Mouse (Mus musculus): Measurements from ENCODE around the gene Kcnc1. TPM values are rescaled to one million over a fixed set of nuclear protein-coding genes. Genes with fewer than 3 reads are reported as not detected.

Kcnc1 gene
- total RNA-seq, 2 experiments from 2014 or later, result 120 TPM

DNA sequence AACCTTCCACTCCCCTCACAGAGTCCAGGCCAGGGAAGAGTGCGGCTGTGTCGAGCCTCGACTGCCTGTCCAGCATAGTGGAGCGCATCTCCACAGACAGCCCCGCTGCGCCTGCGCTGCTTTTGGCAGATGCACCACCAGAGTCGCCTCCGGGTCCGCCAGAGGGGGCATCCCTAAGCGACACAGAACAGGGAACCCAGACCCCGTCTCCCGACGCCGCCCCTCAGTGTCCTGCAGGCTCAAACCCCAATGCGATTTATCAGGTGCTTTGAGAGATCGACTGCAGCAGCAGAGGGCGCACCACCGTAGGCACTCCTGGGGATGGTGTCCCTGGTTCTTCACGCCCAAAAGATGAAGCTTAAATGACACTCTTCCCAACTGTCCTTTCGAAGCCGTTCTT, 18.2 kb upstream of the Kcnc1 start:
- H3K27ac ChIP-seq, result no peak overlapping the region
- no peak overlapping the region for H3K4me3 ChIP-seq
- peak; percentile 72 for TF ChIP-seq CTCF (conservative IDR thresholded peaks at IDR 0.05)
- DNase-seq (ENCODE audit: low spot score in 2 of 2), result no peak

DNA sequence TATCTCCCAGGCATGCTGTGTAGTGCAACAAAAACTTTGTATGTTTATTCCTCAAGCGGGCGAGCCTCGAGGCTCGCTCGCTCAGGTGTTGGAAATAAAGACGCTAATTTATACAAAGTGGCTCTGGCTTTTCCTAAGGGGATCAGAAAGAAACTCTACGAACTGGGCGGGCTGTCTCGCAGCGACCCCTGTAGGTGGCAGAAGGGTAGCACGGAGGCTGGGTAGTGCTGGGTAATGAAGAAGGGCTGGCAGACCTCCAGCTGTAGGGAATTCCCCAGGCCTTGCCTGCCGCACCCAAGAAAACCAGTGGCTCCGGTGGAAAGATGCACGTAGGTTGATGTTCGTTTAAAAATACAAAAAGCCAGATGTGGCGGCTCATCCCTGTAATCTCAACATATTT, 17.3 kb upstream of the Kcnc1 start:
- no peak overlapping the region for H3K4me3 ChIP-seq
- H3K27ac ChIP-seq, result no peak overlapping the region
- peak; percentile 39 to 77 for DNase-seq (ENCODE audit: low spot score in 2 of 2)
- peak; percentile 83 for TF ChIP-seq CTCF (conservative IDR thresholded peaks at IDR 0.05)

DNA sequence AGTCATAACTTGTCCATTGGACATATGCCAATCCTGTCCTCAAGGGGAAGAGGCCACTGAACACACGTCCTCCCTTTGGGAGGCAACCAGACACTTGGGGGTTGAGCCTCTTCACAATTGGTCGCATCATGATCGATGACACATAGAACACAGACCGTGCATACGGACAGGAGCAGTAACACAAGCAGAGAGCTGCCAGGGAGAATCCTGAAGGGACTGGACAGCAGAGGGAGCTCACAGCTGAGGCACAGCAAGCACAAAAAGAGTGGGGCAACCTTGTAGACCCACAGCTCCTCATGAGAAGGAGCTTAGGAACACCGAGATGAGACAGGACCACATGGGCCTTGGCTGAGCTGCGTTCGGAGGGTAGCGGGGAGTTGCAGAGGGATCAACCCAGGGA, 15.7 kb upstream of the Kcnc1 start:
- DNase-seq (ENCODE audit: low spot score in 2 of 2), result peak in 1 of 2 experiments; percentile 23
- no peak overlapping the region for H3K27ac ChIP-seq
- H3K4me3 ChIP-seq, result no peak overlapping the region
- peak; percentile 71 for TF ChIP-seq CTCF (conservative IDR thresholded peaks at IDR 0.05)

DNA sequence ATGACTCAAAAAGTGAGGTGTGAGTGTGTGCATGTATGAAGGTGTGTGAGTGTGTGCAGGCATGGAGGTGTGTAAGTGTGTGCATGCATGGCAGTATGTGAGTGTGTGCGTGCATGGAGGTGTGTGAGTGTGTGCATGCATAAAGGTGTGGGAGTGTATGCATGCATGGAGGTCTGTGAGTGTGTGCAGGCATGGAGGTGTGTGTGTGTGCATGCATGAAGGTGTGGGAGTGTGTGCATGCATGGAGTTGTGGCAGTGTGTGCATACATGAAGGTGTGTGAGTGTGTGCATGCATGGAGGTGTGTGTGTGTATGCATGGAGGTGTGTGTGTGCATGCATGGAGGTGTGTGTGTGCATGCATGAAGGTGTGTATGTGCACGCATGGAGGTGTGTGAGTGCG, 8.9 kb upstream of the Kcnc1 start:
- no peak for TF ChIP-seq CTCF (conservative IDR thresholded peaks at IDR 0.05)
- Histone ChIP-seq H3K4me3 (no peak overlapping the region), H3K27ac (no peak overlapping the region)
- no peak for DNase-seq (ENCODE audit: low spot score in 2 of 2)

DNA sequence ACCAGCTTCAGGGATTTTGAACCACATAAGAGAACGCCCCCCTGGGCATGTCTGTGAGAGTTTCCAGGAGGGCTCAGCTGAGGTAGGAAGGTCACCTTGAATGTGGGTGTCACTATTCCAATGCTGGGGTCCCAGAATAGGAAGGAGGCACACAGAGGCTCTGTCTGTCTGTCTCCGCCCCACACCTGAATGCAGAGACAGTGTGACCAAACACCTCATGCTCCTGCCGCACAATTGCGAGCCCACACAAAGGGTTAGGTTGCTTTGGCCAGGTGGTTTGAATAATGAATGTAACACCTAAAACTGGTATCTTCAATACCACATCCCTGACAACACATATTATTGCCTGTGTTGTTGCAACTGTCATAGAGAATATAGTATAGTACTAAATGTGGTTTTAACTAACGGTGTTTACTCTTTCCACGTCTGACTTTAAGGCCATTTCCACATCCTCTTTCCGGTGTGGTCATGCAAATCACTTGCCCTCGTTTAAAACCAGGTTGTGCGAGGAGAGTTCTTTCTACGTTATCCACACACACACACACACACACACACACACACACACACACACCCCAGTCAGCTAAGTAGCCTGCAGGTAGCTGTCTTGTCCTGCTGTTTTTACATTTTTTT, 6.7 kb upstream of the Kcnc1 start:
- no peak for DNase-seq (ENCODE audit: low spot score in 2 of 2)
- no peak overlapping the region for H3K4me3 ChIP-seq
- TF ChIP-seq CTCF (conservative IDR thresholded peaks at IDR 0.05), result no peak
- no peak overlapping the region for H3K27ac ChIP-seq

DNA sequence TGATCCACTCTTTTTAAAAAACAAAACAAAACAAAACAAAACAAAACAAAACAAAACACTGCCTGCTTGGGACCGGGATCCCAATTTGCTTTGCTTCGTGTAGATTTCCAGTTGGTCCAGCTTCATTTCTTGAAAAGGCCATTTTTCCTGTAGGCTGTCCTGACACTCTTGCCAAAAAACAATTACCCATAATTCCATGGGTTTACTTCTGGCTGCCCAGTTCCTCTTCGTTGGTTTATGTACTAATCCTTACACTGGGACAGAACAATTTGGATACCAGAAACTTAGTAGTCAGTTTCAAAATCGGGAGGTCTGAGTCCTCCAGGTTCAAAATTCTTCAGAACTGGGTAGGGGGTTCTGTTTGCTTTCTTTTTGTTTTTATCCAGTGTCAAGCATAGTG, 6.1 kb upstream of the Kcnc1 start:
- Histone ChIP-seq H3K4me3 (no peak overlapping the region), H3K27ac (no peak overlapping the region)
- no peak for DNase-seq (ENCODE audit: low spot score in 2 of 2)
- TF ChIP-seq CTCF (conservative IDR thresholded peaks at IDR 0.05), result no peak

DNA sequence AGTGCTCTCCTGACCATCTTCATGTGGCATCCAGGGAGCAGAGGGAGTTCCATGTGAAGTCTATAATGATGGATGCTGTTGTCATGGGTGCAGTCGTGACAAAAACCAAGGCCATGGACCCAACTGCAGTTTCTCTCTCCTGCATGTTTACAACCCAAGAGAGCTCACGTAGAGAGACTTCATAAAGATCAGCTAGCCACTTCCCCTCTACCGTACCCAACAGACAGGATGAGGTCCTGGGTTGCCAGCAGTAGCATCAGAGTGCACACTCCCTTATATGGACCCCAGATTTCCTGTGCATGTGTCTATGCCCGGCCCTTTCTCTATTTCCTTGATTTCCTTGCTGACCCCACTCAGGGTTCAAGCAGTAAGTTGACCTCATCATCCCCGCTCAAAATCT, 4.6 kb upstream of the Kcnc1 start:
- no peak overlapping the region for H3K27ac ChIP-seq
- DNase-seq (ENCODE audit: low spot score in 2 of 2), result no peak
- H3K4me3 ChIP-seq, result no peak overlapping the region
- no peak for TF ChIP-seq CTCF (conservative IDR thresholded peaks at IDR 0.05)

DNA sequence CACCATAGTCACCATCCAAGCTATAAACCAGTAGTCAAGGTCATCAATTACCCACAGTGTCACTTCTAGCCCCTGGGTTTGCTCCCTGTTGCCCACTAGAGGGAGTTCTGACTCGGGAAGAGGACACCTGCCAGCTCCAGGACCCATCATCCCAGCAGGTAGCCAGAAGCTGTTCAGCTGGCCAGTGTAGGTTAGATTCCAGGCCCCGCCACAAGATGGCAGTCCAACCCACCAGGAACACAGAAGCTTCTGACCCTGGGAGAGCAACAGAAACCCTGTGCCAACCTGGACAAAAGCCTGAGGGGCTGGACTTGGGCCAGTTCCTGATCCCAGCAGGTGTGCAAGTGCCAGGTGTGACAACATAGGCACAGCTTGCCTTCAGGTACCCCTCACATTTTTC, 3.2 kb upstream of the Kcnc1 start:
- peak; percentile 98 for TF ChIP-seq CTCF (conservative IDR thresholded peaks at IDR 0.05)
- Histone ChIP-seq H3K27ac (no peak overlapping the region), H3K4me3 (no peak overlapping the region)
- DNase-seq (ENCODE audit: low spot score in 2 of 2), result peak; percentile 69 to 86

DNA sequence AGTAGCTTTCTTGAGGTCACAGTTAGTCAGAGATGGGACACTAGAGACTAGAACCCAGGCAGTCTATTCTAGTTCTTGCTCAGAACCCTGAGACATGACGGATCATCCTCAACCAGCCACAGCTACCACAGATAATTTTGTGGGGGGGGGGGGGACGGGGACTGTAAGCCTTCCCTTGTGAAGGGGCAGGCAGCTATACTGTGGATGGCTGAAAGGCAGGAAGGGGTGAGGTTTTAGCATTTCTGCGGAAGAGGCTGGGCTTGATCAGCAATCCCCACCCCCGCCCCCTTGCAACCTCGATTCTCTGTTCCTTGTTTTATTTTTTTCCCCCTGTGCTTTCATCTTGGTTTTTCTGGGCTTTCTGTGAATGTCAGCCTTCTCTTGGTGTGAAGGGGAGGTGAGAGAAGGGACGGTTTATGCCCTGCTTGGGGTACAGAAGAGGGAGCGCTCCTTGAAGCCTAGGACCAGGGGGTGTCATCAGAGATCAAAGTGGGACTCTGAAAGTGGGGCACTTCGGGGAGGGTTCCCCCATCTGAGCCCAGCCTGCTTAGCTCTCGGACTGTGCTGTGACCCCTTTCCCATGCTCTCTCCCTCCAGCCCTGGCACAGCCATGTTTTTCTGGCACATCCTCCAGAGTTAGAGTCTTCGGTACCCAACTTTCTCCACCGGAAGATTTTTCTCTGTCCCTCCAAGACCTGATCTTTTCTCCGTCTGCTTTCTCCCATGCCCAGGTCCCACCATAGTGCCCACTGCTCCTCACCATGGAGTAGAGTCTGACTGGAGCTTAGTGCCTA, 2.4 kb upstream of the Kcnc1 start:
- no peak for DNase-seq (ENCODE audit: low spot score in 2 of 2)
- H3K4me3 ChIP-seq, result no peak overlapping the region
- TF ChIP-seq CTCF (conservative IDR thresholded peaks at IDR 0.05), result no peak
- H3K27ac ChIP-seq, result no peak overlapping the region

DNA sequence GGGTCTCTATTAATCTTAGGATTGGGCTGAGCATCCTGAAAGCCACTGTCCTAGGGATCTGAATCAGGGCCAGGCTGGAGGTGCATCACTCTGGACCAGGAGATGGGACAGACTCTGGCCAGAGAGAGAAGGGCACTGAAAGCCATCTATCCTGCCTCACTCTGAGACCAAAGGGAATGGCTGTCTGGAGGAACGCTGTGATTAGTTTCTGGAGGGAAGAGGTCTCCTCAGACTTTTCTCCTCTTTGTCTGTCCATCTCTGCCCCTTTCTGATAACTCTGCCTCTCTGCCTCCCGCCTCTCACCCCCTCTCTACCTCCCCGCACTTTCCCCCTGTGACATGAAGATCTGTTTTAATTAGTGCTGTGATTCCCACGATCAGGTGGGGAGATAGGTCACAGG, 1.4 kb upstream of the Kcnc1 start:
- H3K27ac ChIP-seq, result no peak overlapping the region
- no peak for TF ChIP-seq CTCF (conservative IDR thresholded peaks at IDR 0.05)
- no peak for DNase-seq (ENCODE audit: low spot score in 2 of 2)
- no peak overlapping the region for H3K4me3 ChIP-seq

DNA sequence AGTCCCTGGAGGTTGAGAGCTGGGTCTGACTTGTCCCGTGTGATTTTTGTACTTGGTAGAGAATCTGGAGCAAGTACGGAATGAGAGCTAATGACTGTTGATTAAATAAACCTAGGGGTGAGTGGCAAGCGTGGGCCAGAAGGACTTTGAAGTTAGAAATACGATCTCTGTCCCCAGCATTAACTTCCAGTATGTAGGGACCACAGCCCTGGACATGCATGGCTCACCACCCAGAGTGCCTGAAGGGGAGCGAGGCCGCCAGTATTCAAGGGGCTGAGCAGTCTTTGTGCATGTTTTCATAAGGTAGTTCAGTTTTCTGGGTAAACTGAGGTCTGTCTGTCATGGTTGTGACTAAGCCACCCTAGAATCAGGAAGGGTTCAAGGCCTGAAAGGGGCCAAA, 726 bp upstream of the Kcnc1 start:
- DNase-seq (ENCODE audit: low spot score in 2 of 2), result no peak
- H3K27ac ChIP-seq, result no peak overlapping the region
- no peak overlapping the region for H3K4me3 ChIP-seq
- no peak for TF ChIP-seq CTCF (conservative IDR thresholded peaks at IDR 0.05)

DNA sequence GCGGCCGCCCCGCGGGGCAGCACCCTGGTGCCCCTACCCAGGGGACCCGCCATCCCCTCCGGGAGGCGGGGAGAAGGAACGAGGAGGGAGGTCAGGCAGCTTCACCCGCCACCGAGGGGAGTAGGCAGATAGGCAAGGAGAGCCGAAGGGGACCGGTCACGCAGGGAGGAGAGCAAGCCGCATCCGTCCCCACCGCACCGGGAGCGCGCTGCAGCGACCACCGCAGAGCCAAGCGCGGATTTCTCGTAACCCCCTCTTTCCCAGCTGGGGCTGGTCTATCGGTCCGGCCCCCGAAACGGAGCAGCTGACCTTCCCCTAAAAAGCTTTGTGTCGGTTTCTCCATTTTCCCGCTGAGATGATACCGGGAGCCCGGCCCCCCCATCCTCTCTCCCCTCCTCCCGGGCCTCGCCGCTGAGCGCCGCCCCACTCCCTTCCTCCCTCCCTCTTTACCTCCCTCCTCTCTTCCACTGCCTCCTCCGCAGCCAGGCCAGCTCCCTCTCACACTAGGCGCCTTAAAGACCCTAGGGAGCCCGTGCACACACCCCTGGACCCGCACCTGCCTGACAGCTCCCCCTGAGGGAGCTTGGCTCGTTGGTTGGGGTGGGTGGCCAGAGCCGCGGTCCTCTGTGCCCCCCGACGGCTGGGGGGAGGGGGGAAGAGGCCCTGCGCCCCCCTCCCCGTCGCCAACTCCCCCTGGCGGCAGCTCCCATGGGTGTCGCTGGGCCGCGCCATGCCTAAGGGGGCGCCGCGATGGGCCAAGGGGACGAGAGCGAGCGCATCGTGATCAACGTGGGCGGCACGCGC, 833 bp downstream of the Kcnc1 start:
- DNase-seq (ENCODE audit: low spot score in 2 of 2), result peak; percentile 65 to 72
- peak overlapping the region; percentile 94 for H3K27ac ChIP-seq
- TF ChIP-seq CTCF (conservative IDR thresholded peaks at IDR 0.05), result peak; percentile 82
- H3K4me3 ChIP-seq, result peak overlapping the region; percentile 83

DNA sequence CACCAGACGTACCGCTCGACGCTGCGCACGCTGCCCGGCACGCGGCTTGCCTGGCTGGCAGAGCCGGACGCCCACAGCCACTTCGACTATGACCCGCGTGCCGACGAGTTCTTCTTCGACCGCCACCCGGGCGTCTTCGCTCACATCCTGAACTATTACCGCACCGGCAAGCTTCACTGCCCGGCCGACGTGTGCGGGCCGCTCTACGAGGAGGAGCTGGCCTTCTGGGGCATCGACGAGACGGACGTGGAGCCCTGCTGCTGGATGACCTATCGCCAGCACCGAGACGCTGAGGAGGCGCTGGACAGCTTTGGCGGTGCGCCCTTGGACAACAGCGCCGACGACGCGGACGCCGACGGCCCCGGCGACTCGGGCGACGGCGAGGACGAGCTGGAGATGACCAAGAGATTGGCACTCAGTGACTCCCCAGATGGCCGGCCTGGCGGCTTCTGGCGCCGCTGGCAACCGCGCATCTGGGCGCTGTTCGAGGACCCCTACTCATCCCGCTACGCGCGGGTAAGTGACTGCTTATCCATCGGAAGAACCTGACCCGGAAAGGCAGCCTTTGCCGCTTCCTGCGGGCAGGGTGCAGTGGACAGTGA, 1.5 kb downstream of the Kcnc1 start:
- Histone ChIP-seq H3K27ac (peak overlapping the region; percentile 94), H3K4me3 (peak overlapping the region; percentile 83)
- DNase-seq (ENCODE audit: low spot score in 2 of 2), result peak in 1 of 2 experiments; percentile 50
- TF ChIP-seq CTCF (conservative IDR thresholded peaks at IDR 0.05), result no peak
